Mouse (Mus musculus) megakaryocyte-erythroid progenitor cell, adult 5-6 weeks (primary cell): Measurements from ENCODE around the gene Gria1. TPM values are rescaled to one million over a fixed set of nuclear protein-coding genes. Genes with fewer than 3 reads are reported as not detected.

Experiments
- ATAC-seq: replicated peaks from 2 replicates; pipeline ENCODE4 v1.8.0; 2016; ENCODE audit warnings: mild to moderate bottlenecking, inconsistent platforms; ENCODE audit not compliant: severe bottlenecking, poor library complexity, low FRiP score, low TSS enrichment
- total RNA-seq, 2 experiments: library from RNA; stranded (forward) in 1 of 2; stranded (reverse) in 1 of 2; fragments of 200-1000, 215-1000 nt in 1 of 2; fragments of >200 nt in 1 of 2; fragmentation: Nextera tagmentation in 1 of 2; gene quantifications; 2 replicates each; pipeline ENCODE4 v1.2.3; 2014 to 2017

Gria1 gene
- total RNA-seq, 2 experiments from 2014 or later, result not detected

- no peak for ATAC-seq
These were observed 143.8 kb downstream of the Gria1 start for GRCm38 (mm10) chr11:57154998-57155397.

DNA sequence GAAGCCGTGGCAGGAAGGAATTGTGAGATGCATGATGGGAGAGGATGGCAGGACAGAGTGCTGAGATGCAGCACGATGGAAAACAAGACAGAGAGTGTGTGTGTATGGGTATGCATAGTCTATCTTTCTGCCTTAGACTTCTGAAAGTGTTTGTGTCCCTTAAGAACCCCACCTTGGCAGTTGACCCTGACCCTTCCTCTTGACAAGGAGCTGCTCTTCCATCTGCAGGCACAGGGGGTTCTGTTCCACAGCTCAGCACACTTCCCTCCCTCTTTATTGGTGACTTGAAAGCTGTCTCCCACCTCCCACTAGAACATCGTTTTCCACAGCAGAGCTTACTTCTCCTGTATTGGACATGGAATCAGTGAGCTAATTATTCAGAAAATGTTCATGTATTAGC, 148.2 kb downstream of the Gria1 start:
- ATAC-seq, result no peak

DNA sequence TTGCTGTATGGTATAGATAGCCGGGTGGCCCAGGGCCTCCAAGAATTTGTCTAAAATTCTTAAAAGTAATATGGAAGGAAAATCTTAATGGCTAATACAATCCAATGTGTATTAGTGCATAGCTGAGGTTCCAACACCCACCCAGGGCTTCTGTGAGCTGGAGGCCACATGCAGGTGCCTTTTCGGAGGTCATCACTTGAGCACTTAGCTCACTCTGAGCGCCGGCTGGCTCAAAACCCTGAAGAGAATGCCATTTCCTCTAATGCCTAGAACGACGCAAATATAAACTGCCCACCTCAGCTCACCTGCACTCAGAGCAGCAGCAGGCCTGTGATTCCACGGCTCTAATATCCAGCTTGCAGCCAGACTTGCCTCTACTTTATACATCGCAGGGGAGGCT, 148.9 kb downstream of the Gria1 start:
- no peak for ATAC-seq

DNA sequence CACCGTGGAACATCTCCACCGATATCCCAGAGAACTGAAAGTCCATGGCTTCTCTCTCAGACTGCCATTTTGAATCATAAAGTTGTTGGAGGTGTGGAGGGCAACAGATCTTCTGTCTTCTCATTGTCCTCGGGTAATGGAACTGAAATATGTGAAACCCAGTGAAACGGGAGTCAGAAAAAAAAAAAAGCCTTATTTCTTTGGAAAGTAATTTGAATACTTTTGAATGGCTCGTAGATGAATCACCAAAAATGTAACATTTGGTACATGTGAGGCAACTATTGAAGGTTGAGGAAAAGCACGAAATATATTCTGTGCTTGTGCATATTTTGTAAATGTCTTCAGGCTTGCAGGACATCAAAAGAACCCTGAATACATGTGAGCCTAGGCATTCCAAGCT, 151.7 kb downstream of the Gria1 start:
- ATAC-seq, result no peak

DNA sequence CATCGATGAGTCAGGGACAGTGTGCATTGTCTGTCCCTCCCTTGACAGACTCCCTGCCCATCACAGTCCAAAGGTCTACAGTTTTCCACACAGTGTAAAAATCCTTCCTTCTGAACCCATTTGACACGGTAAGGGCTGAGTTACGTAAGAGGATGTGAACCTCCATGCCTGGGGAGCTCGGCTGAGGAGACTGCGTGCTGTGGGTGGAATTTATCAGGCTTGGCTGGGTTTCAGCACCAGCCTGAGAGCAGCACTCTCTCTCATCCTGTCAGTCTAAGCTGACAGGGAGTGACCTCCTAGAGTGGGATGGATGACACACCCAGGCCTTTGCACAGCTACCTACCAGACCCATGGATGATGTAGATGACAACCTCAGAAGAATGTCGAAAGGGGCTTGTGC, 158.9 kb downstream of the Gria1 start:
- no peak for ATAC-seq

DNA sequence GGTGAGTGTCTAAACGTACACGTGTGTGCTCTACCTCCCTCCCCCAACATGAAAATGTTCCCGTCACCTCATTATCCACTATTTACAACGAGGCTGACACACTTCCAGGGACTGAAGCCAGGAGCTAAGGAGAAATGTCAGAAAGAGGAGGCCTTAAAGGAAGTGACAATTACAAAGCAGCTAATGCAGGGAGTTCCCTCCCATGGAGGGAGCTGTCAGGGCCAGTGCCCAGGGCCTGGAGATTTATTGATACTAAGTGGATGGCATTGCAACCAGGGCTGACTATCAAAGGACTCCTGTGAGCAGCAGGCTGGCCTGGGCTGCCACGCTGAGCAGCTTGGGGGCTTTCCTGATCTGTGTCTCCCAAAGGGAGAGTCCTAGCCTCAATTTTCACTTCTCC, 163.0 kb downstream of the Gria1 start:
- no peak for ATAC-seq

DNA sequence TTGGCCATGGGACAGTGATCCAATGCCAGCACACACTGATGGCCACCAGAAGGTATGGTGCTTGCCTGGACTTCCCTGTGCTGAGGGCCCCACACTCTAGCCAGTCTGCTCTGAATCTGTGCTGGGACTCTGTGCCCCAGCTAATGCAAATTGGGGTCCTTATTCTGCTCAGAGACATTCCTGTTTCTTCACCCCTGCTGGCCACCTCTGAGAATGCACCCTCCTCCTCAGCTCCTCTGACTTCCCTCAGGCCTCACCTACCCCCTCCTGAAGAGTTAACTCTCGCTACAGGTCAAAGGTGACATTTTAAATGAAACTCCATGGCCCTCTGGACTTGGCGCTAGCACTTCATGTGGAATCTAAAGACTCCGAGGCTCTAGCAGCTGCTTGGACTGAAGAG, 165.4 kb downstream of the Gria1 start:
- no peak for ATAC-seq

DNA sequence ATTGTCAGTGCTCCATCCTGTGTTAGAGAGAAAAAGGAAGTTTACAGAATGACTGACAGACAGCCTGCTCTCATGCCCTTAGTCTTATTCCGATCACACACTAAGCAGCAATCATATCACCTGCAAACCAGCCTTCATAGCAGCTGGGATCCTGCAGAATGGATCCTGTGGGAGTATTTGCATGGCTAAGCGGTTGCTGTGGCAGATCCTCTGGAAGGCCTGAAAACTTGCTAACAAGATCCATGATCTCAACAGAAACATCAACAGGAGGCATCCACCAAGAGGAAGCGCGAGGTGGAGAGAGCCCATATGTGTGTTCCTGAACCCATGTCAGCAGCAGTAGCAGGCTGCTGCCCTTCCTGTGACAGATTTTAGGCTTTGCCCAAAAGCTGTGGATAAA, 173.0 kb downstream of the Gria1 start:
- no peak for ATAC-seq

- no peak for ATAC-seq
These were observed 173.9 kb downstream of the Gria1 start for GRCm38 (mm10) chr11:57185110-57185509.

- ATAC-seq, result no peak
These were observed 178.2 kb downstream of the Gria1 start for GRCm38 (mm10) chr11:57189391-57189790.

- no peak for ATAC-seq
These were observed 183.6 kb downstream of the Gria1 start for GRCm38 (mm10) chr11:57194746-57195145.

- ATAC-seq, result no peak
These were observed 190.2 kb downstream of the Gria1 start for GRCm38 (mm10) chr11:57201245-57201976.

DNA sequence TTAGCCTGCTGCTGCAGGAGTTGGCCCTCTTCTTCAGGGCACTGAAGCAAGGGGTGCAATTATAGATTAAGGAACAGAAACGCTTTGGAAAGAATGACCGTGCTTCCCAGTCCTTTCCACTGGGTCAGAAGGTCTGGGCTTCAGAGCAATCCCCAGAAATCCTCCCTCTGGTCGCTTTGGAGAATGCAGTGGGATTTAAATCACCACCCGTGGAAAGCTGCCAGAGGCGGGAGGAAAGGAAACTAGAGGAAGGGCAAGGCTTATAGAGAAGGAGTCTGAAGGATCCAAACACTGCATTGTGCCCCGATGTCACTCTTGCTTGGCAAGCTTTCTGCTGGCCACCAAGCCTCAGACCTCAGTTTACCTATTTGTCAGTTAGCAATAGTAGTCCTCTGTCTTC, 193.2 kb downstream of the Gria1 start:
- no peak for ATAC-seq

GRCm38 (mm10) chr11:57207260-57207659, 196.1 kb downstream of the Gria1 start:
- ATAC-seq, result no peak

DNA sequence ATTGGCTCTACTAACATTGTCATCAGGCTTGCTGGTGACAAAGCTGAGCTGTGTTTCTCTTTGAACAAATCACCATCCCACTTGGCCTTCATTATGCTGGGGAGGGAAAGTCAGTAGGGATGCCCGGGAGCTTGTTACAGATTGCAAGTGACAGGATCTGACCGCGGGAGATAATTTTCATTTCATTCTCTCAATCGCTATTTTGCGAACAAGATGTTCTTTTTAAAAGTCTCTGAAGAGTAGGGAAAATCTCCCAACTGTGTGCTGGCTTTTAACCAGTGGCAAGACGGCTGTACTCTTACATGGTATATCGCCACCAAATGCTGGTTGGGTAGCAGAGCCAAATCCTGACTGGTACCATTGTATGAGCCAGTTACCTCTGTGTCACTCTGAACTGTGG, 202.9 kb downstream of the Gria1 start:
- ATAC-seq, result no peak

GRCm38 (mm10) chr11:57214583-57214982, 203.4 kb downstream of the Gria1 start:
- ATAC-seq, result no peak

DNA sequence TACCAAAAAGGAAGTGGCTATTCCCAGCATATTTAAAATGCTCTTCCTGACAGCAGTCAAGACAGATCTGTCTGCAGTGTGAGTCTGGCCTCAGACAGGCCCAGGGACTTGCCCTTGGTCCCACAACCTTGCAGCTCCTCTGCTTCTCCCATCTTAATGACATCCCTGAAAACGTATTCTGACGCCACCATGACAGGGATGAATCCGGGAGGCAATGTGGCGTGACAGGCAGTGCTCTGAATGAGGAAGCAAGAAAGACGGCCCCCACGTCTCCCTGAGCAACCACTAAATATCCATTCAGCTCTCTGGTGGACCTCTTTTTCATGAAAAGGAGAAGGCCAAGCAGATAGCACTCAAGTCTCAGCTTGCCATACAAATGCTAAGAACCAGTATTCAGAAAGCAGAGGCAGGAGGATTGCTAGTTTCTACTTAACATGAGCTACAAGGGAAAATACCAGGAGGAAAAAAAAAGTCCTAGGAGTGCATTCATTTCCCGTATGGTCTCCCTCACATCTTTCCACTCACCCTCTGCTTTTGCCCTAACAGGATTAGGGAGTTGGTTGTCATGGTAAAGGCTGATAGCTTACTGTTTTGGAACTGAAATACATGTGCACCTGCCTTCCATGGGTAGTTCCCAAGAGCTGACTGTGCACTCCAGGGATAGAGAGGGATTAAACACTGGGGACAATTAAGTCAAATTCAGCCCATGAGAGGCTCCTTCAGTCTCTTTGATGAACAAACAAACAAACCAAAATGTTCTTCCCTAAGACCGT, 211.8 kb downstream of the Gria1 start:
- ATAC-seq, result no peak

DNA sequence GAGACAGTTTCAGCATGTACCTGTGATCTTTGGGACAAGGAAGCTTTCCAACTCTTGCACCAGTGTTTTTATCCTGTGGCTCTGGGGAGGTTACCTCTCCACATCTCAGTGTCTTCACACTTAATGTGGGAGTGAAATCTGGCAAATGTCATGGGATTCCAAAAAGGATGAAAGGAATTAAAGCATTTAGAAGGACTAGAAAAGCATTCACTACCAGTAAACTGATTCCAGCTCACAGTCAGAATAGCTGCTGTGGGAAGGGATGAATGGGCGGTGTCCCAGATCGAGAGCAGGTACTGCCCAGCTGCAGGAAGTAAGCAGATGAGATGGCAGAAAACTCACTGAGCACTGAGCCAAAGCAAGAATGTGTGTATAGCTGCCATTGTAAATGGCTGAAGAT, 224.3 kb downstream of the Gria1 start:
- ATAC-seq, result no peak

- no peak for ATAC-seq
These were observed 225.2 kb downstream of the Gria1 start for GRCm38 (mm10) chr11:57236431-57236830.

- no peak for ATAC-seq
These were observed 228.6 kb downstream of the Gria1 start for GRCm38 (mm10) chr11:57239758-57240157.

GRCm38 (mm10) chr11:57243835-57244234, 232.6 kb downstream of the Gria1 start:
- no peak for ATAC-seq
